Mouse (Mus musculus): ENCODE data around the gene Actr6.
"Not testable (repeated sequence)": the region's sequence is repeated elsewhere in the genome, so short reads cannot be mapped to it uniquely, and the experiment has no call there.

Actr6 gene

DNA sequence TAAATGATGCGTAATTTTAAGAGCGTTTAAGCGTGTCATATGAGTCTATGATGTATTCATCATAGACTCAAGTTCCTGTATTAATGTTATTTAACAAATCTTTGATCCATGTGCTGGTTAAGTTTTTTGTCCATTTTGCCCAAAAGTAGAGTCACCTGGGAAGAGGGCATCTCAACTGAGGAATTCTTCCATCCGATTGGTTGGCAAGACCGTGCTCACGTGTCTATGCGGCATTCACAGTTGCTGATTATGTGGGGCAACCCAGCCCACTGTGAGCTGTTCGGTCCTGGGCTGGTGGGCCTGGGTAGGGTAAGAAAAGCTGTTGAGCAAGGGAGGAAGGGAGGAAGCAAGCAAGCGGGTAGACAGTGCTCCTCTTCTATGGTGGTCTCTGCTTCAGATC is 6.3 kb upstream of the Actr6 start:
- no peak for DNase-seq (ENCODE audit: low spot score)

DNA sequence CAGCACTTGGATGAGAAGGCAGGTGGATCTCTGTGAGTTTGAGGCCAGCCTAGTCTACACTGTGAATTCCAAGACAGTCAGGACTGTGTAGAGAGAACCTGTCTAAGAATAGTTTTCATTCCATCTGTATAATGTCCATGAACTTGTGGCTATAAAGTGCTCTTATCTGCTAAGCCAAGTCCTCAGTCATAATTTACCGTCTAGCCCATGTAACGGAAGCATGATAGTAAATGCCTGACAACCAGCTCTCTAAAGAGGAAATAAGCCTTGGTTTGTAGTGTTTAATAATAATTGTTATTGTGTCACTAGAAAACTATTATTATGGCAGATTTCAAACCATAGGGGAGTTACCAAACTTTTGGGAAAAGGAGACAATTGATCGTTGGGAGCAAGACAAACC is 5.8 kb upstream of the Actr6 start:
- no peak for DNase-seq (ENCODE audit: low spot score)

GRCm38 (mm10) chr10:89737092-89737491 is 5.0 kb upstream of the Actr6 start:
- no peak for DNase-seq (ENCODE audit: low spot score)

DNA sequence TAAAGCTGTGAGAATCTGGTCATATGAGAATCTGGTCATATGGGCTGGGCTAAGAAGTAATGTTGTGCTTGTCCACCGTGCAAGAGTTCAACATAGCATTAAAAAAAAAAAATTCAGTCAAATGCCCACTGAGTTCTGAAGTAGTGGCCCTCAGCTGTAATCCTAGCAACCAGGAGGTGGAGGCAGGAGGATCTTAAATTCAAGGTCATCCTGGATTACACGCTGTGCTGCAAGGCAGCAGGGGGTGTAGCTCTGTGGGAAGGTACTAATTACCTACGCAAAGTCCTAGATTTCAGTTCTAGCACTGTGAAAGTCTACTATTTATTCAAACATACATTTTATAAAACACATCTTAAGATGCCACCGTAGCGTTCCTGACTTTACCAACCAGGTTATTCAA is 754 bp downstream of the Actr6 start:
- no peak for DNase-seq (ENCODE audit: low spot score)

GRCm38 (mm10) chr10:89730386-89730785 is 1.7 kb downstream of the Actr6 start:
- DNase-seq (ENCODE audit: low spot score) = no peak

DNA sequence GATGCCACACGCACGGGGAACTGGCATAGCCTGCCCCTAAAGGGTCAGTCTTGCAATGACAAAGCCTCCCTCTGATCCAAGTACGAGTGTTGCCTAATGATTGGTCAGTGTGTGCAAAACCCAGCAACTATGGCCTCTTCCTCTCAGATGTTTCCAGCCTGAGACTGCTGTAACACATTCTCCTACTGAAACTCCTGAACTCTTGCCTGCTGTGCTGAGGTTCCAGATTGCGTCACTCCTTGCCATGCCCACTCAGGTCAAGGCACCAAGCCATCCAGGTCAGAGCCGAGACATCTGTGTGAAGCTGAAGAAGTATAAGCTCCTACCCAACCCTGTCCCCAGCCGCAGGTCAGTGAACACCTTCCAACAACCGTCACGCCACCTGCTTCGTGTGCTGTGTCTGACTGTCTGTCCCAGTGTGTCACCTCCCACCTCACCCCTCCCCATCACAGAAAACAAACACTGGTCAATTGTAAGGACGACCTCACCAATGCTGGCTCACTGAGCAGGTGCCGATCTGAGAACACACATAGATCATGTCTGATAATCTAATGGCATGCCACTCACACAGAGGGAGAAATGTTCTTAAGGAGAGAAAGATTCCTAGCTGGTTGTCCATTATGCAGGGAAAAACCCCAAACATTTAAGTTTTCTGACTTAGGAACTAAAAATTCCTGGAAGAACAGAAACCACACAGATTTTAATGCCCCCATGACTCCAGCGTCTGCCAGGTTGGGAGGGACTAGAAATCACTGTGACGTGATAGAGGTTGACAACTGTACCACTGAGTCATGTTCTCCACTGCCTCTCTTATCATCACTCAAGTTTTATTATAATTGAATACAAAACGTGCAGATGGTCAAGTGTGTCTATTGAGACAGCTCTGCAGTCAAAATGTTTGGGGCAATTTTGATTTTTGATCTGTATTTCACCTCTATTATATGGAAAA is 9.6 kb downstream of the Actr6 start:
- DNase-seq (ENCODE audit: low spot score) = no peak

GRCm38 (mm10) chr10:89720796-89721195 is 11.3 kb downstream of the Actr6 start:
- DNase-seq (ENCODE audit: low spot score) = no peak

GRCm38 (mm10) chr10:89720252-89720651 is 11.8 kb downstream of the Actr6 start:
- DNase-seq (ENCODE audit: low spot score) = no peak

DNA sequence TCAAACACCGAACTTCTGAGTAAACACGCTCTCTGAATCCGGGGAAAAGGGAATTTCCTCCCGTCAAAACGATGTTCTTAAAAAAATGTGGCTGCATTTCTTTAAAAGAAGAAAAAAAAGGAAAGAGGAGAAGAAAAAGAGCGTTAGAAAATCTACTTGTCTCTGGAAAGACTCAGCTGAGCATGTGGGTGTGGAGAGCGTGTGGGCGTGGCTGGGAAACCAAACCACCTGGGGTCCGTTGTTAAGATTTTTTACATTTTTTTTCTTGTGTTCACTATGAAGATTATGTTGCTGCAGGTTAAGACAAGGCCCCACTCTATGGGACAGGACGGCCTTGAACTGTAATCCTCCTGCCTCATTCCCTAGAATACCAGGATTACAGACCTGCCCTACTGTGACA is 17.2 kb downstream of the Actr6 start:
- no peak for DNase-seq (ENCODE audit: low spot score)

GRCm38 (mm10) chr10:89708720-89709119 is 23.4 kb downstream of the Actr6 start:
- no peak for DNase-seq (ENCODE audit: low spot score)

- no peak for DNase-seq (ENCODE audit: low spot score)
These were observed 24.7 kb downstream of the Actr6 start for GRCm38 (mm10) chr10:89707397-89707796.

GRCm38 (mm10) chr10:89703042-89703441 is 29.1 kb downstream of the Actr6 start:
- no peak for DNase-seq (ENCODE audit: low spot score)

DNA sequence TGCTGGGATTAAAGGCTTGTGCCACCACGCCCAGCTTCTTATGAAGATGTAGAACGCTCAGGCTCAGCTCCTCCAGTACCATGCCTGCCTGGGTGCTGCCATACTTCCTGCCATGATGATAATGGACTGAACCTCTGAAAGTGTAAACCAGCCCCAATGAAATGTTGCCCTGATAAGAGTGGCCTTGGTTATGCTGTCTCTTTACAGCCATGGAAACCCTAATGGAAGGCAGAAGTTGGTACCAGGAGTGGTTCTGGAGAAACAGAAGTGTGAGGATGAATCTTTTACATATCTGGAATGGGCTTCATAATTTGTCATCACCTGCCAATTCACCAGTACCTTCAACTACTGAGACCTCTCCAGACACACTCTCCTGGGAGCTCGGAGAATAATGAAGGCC is 34.1 kb downstream of the Actr6 start:
- no peak for DNase-seq (ENCODE audit: low spot score)

- DNase-seq (ENCODE audit: low spot score) = not testable (repeated sequence)
These were observed 35.8 kb downstream of the Actr6 start for GRCm38 (mm10) chr10:89696270-89696669.

DNA sequence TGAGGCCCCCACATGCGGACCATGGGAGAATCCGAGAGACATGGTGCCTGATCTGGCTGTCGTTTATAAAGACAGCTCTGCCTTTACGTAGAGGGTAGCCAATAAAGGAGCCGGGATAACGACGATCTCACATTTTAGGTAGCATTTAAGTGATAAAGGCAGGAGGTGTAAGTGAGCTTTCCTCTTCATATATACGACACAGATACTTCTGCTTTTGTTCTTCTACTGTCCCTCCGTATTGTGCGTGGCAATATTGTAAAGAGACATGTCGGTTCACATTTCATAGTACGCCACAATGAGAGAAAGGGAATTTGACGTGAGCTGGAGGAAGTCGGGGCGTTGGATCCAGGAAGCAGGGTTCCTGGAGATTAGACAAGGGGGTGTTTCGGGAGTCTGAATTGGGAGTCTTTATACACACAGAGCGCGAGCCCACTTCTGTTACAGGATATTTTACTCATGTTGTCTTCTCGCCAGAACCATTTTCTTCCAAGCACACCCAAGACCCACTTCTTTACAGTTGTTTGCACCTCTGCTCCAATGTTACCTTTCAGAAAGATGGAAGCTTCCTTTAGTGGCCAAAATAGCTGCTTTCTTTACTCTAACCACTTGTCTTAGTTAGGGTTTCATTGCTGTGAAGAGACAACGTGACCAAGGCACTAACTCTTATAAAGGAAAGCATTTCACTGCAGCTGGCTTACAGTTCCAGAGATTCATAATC is 36.7 kb downstream of the Actr6 start:
- no peak for DNase-seq (ENCODE audit: low spot score)

DNA sequence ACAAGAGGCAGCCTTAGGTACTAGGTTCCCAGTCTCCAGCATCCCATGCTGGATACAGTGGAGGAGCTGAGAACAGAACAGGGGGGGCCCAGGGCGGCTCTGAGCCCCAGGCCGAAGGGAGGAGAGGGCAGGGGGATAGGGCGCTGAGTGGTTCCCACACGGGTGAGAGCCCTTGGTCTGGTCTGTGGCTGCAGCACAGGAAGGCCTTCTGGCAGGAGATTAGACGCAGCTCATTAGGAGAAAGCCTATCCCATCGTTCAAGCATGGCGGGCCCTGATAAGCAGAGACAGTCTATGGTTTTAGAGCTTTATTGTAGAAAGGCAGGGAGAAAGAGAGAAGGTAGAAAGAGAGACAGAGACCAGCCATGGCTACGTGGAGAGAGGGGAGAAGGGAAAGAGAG is 42.1 kb downstream of the Actr6 start:
- no peak for DNase-seq (ENCODE audit: low spot score)

GRCm38 (mm10) chr10:89687455-89687854 is 44.6 kb downstream of the Actr6 start:
- DNase-seq (ENCODE audit: low spot score) = no peak

GRCm38 (mm10) chr10:89686139-89686808 is 45.8 kb downstream of the Actr6 start, which contains the start of gene Scyl2:
Gene Scyl2 (minus strand): TSS chr10:89686285.
- DNase-seq (ENCODE audit: low spot score) = peak; percentile 95

GRCm38 (mm10) chr10:89685391-89686138 is 46.5 kb downstream of the Actr6 start:
- peak; percentile 45 for DNase-seq (ENCODE audit: low spot score)

GRCm38 (mm10) chr10:89682961-89683360 is 49.1 kb downstream of the Actr6 start:
- DNase-seq (ENCODE audit: low spot score) = no peak

GRCm38 (mm10) chr10:89682157-89682556 is 49.9 kb downstream of the Actr6 start:
- no peak for DNase-seq (ENCODE audit: low spot score)

DNA sequence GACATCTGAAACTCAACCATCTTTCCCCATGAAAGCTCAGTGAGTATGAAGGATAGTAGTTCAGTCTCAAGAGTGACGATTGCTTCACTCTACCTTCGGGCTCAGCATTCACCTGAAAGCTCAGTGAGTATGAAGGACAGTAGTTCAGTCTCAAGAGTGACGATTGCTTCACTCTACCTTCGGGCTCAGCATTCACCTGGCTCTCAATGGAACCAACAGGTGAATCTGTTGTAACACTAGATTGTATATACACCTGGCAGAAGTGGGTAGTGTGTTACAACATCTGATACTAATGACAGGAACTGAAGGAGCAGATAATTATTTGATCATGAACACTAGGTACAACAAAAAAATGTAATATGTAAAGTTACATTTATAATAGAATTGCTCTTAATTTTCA is 50.4 kb downstream of the Actr6 start:
- DNase-seq (ENCODE audit: low spot score) = no peak
